Mouse (Mus musculus) embryo, embryonic 10.5 days (tissue): ENCODE measurements at regions not wholly inside any gene's neighbourhood (a gene's known extent, or its start where the extent isn't known, plus 50 kb on each side); places are given as distances from the start of the nearest gene placed in this dataset.

Experiments used
- DNase-seq: peaks from one replicate; pipeline ENCODE4 v3.0.0-alpha.2; 2015; ENCODE audit warnings: low spot score

DNA sequence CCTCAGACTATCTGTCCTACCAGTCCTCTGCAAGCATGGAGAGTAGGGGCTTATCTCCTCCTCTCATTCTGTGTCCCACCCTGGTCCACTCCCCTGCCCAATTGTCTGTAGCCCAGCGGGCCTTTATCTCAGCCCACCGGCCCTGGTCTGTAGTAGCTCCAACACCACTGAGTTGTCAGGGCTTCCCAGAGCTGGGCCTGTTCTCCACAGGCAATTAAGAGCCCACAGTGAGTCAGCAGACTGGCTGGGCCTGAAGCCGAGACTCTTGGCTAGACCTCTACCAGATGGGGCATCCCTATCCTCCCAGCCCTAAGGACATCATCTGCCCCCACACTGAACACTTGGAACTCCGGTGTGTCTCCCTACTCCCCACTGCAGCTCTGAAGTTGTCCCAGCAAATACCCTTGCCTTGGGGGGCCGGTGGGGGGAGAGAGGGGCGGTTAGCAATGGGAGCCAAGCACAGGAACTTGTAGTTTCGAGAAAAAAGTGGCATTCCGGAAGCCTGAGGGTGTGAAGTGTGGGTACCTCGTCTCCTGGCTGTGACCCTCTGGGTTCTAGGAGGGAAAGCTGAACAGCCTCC, 64.7 kb upstream of the Dlg1 start:
- DNase-seq: peak; percentile 9

DNA sequence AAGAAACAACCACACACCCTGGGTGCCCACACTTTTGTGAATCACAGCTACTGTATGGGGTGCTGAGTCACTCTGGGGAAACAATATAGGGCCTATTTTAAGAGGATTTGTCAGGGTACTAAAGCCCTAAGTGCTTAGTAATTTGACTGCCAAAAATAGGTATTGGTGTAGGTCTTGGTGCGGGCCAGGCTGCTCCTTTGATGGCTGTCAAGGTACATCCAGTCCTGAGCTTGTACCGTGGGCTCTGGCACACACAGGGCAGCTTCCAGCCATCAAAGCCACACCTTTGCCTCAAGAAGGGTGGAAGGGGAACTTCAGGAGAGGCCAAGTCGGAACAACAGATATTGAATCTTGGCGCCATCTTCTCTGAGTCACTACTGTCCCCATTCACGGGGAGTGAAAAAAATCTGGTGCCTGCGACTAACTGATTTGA, 64.2 kb upstream of the Dlg1 start:
- no peak for DNase-seq

DNA sequence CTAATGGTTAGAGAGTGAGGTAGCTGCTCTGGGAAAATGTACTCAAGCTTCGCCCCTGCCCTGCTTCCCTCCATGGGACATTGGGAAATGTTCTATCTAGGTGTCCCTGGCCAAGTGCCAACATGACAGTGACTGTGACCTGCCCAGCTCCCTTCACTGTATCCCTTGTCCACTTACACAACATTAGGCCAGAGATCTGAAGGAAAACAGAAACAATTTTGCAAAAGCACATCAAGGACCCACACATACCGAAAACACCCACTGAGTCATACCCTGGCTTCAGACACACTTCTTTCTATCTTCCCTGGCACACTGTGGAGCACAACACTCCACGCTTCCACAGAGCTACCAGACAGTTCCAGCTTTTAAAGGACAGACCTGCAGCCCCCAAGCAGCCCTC, 62.0 kb upstream of the Dlg1 start:
- DNase-seq: no peak

DNA sequence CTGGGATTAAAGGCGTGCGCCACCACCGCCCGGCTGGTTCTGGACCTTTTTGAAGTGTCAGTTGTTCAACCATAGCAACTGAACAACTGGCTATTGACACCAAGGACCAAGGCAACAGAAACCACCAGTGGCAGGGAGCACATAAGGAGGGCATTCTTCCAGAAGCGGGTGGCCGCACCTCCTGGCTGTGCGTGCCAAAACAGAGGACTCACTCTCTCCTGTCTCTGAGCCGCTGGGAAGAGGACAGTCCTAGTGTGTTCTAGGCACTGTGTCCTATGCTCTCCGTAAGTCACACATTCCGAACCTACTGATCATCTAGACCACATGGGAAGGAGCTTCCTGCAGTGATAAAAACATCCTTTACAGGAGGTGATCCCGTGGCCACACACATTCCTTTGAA, 60.1 kb upstream of the Dlg1 start:
- no peak for DNase-seq

DNA sequence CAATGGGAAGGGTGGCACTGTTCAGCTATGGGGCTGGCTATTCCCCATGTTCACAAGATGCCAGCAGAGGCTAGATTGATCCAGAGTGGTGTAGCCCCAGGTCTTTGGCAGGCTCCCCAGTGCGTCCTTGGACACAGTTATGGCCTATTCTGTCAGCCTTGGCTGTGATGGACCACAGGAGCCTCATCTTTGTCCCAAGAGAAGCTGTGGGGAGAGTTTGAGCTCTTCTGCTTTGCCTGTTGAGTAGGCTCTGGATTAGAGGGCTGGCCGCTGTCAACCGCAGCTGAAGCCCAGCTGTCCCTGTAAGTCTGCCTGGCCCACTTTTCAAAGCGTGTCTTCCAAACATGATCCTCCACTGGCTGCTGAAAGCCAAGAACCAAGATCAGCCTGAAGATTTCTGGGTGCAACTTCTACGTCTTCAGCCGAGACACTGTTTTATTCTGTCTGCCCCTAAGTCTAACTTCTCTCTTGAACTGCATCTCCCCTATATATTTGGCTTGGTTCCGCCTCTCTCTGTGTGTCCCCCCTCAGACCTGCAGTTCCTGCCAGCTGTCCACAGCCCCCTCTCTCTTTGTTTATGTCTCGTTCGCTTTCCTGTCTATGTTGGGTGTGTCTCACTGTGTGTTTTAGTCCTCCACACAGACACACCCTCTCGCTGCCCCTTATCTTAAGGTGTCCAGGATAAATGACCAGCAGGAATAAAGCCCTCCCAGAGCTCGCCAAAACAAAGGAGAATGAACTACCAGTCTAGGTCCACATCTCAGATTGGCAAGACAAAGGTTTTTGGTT, 56.7 kb upstream of the Dlg1 start:
- no peak for DNase-seq

DNA sequence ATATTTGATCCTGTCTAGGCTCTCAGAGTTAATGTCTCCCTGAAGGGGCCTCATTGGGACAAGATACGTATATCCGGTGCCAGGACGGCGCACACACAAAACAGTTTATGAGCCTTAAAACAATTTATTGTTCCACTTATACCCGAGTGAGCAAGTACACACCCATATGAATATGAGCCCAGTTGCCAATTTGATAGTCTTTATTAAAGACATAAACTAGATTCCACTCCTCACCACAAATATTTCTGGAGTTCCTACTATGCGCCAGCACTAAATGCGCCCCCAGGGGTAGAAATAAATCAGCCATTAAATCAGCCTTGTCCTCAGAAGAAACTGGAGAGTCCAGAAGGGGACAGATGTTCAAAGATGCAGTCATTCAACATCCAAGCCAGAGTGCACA, 54.3 kb upstream of the Dlg1 start:
- DNase-seq: no peak

DNA sequence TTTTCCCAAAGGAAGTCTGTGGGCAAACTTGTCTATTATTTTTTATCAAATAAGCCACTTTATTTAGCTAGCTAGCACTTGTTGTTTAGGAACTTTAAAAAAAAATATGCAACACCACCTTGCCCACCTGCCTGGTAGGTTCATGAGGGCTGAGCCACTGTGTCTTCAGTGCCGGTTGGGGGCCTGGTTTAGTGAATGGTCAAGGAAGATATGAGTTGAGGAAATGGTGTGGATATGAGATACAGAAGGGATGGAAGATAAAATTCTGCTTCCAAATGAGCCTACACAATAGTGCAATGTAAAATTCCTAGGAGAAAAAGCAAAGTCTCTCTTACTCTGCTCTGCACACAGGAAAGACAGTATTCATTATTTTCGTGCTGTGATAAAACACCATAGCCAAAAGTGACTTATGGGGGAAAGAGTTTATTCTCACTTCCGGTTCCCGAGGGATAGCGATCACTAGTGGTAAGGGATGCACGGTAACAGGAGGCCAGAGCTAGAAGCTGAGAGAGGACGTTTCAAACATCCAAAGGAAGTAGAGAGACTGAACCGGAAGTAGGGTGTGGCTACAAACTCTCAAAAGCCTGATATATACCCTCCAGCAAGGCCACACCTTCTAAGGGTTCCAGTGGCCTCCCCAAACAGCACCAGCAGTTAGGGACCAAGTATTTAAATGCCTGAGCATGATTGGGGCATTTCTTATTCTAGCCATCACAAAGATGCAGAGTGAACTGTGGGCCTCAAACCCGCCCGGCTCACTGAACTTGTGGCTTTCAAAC, 53.7 kb upstream of the Dlg1 start:
- no peak for DNase-seq
